Mouse (Mus musculus) lung, postnatal 0 days (tissue): Measurements from ENCODE around the gene S1pr4.

Source experiments
- CTCF ChIP-seq: IDR thresholded peaks from 2 replicates; pipeline ENCODE4 v1.5.1; 2016; ENCODE audit warnings: antibody characterized with exemption, mild to moderate bottlenecking
- EP300 ChIP-seq: IDR thresholded peaks from 2 replicates; pipeline ENCODE4 v1.6.1; 2016; ENCODE audit warnings: antibody characterized with exemption, mild to moderate bottlenecking, control low read depth

- no peak for TF ChIP-seq CTCF
- no peak for TF ChIP-seq EP300
These were observed 17.3 kb upstream of the S1pr4 start for GRCm38 (mm10) chr10:81517227-81517626.
